Mouse (Mus musculus): Measurements from ENCODE around the gene Tiam2.

Tiam2 gene

GRCm38 (mm10) chr17:3505711-3506110, 179.3 kb downstream of the Tiam2 start:
- no peak for DNase-seq

- no peak for DNase-seq
Measured at GRCm38 (mm10) chr17:3506508-3506907, 180.1 kb downstream of the Tiam2 start.

GRCm38 (mm10) chr17:3509841-3510240, 183.5 kb downstream of the Tiam2 start:
- peak; percentile 78 for DNase-seq

- DNase-seq = no peak
Measured at GRCm38 (mm10) chr17:3514316-3514715, 187.9 kb downstream of the Tiam2 start.

GRCm38 (mm10) chr17:3515851-3516250, 189.5 kb downstream of the Tiam2 start:
- DNase-seq = no peak

- no peak for DNase-seq
Measured at GRCm38 (mm10) chr17:3516406-3516805, 190.0 kb downstream of the Tiam2 start.

- DNase-seq = no peak
Measured at GRCm38 (mm10) chr17:3520344-3520743, 194.0 kb downstream of the Tiam2 start.

- DNase-seq = no peak
Measured at GRCm38 (mm10) chr17:3527841-3528471, 201.6 kb downstream of the Tiam2 start.

- DNase-seq = no peak
Measured at GRCm38 (mm10) chr17:3529523-3529922, 203.2 kb downstream of the Tiam2 start.

- DNase-seq = no peak
Measured at GRCm38 (mm10) chr17:3530549-3530948, 204.2 kb downstream of the Tiam2 start.

GRCm38 (mm10) chr17:3531641-3532040, 205.3 kb downstream of the Tiam2 start:
- no peak for DNase-seq

GRCm38 (mm10) chr17:3532254-3532653, 205.9 kb downstream of the Tiam2 start, which contains the start of gene Cldn20:
Cldn20 (plus strand) TSS chr17:3532554.
- DNase-seq = no peak

GRCm38 (mm10) chr17:3533425-3533824, 207.1 kb downstream of the Tiam2 start:
- peak; percentile 17 for DNase-seq

GRCm38 (mm10) chr17:3540304-3540703, 213.9 kb downstream of the Tiam2 start:
- DNase-seq = no peak

GRCm38 (mm10) chr17:3541033-3541432, 214.7 kb downstream of the Tiam2 start:
- no peak for DNase-seq

- no peak for DNase-seq
Measured at GRCm38 (mm10) chr17:3547725-3548124, 221.4 kb downstream of the Tiam2 start.

GRCm38 (mm10) chr17:3556251-3556650, 229.9 kb downstream of the Tiam2 start:
- no peak for DNase-seq

GRCm38 (mm10) chr17:3557331-3558311, 231.2 kb downstream of the Tiam2 start, which contains the start of gene Tfb1m:
Tfb1m (minus strand) TSS chr17:3557781.
- peak; percentile 99 for DNase-seq

- peak; percentile 4 for DNase-seq
Measured at GRCm38 (mm10) chr17:3558356-3558870, 232.0 kb downstream of the Tiam2 start.

GRCm38 (mm10) chr17:3560534-3560933, 234.2 kb downstream of the Tiam2 start:
- peak; percentile 9 for DNase-seq

GRCm38 (mm10) chr17:3562405-3562804, 236.0 kb downstream of the Tiam2 start:
- DNase-seq = no peak

GRCm38 (mm10) chr17:3570876-3571275, 244.5 kb downstream of the Tiam2 start:
- DNase-seq = peak; percentile 78

All from kidney, postnatal 14 days (tissue).